Mouse (Mus musculus) spleen, postnatal 36 days (tissue): ENCODE data around the gene Ppfia1.

ENCODE experiments used
- DNase-seq, 2 experiments: peaks; one replicate each; pipeline ENCODE4 v3.0.0; 2022; ENCODE audit warnings: low spot score in 2 of 2, mixed read lengths in 1 of 2

Ppfia1 gene

DNA sequence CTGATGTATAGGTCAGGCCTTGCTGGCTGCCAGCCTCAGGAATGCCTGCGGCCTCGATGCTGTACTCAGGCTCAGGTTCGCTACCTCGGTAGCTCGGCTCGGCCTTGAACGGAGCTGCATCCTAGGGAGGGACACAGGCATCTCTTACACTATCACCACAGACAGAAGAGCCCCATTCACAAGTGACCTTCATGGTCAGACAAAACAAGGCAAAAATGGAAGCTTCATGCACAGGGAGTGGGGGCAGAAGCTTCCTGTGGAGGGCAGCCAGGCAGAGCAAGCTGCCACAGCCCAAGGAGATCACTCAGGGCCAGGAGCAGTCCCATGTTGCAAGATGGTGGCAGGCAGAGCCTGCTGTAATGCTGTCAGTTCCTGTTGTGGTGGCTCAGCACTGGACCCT lies 114.7 kb downstream of the Ppfia1 start:
- no peak for DNase-seq

DNA sequence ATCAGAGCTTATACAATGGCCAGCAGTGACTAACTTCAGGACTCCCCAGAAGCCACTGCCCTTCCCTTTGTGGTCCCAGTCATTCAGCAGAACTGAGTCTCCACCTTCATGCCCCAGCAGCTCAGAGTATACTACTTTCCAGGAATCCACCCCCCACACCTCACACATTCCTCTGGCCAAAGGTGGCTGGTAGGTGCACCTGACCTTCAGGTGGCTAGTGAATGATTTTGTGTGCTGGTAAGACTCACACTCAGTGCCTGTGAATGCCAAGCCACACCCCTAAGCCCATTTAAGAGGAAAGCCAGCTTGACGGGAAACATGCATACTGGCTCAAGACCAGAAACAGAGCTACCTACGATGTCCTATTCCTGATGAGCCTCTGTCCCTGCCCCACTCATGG lies 120.6 kb downstream of the Ppfia1 start:
- no peak for DNase-seq

- no peak for DNase-seq
Observed at GRCm38 (mm10) chr7:144427460-144427859, 126.1 kb downstream of the Ppfia1 start.
